Mouse (Mus musculus) myocyte (in vitro differentiated cells): ENCODE measurements at regions not wholly inside any gene's neighbourhood (a gene's known extent, or its start where the extent isn't known, plus 50 kb on each side); places are given as distances from the start of the nearest gene placed in this dataset.

Source experiments
- CEBPB ChIP-seq: IDR thresholded peaks from 2 replicates; pipeline ENCODE4 v1.6.1; 2011; ENCODE audit warnings: mild to moderate bottlenecking, moderate library complexity; ENCODE audit not compliant: poor library complexity, insufficient read depth, severe bottlenecking
- E2F4 ChIP-seq: IDR thresholded peaks from one replicate; pipeline ENCODE4 v1.6.1; 2011; ENCODE audit warnings: mild to moderate bottlenecking, control low read depth, moderate library complexity; ENCODE audit not compliant: insufficient read depth
- MAX ChIP-seq: IDR thresholded peaks from one replicate; pipeline ENCODE4 v1.6.1; 2011; ENCODE audit warnings: low read depth, mild to moderate bottlenecking, control low read depth
- MYOD1 ChIP-seq, 3 experiments: IDR thresholded peaks; one replicate each; pipeline ENCODE4 v1.6.1; 2011; ENCODE audit warnings: control low read depth in 2 of 3, low read depth in 2 of 3, mild to moderate bottlenecking in 2 of 3, moderate library complexity in 1 of 3; ENCODE audit not compliant: insufficient read length in 2 of 3, control insufficient read depth in 1 of 3
- MYOG ChIP-seq, 3 experiments: IDR thresholded peaks; one replicate each; pipeline ENCODE4 v1.6.1; 2011; ENCODE audit warnings: control low read depth in 2 of 3, low read depth in 2 of 3, mild to moderate bottlenecking in 2 of 3; ENCODE audit not compliant: insufficient read length in 2 of 3, control insufficient read depth in 1 of 3, insufficient read depth in 1 of 3
- POLR2A ChIP-seq: IDR thresholded peaks from one replicate; pipeline ENCODE4 v1.6.1; 2011; ENCODE audit warnings: low read depth, mild to moderate bottlenecking, control low read depth, moderate library complexity; ENCODE audit not compliant: insufficient read length
- POLR2AphosphoS2 ChIP-seq: IDR thresholded peaks from one replicate; pipeline ENCODE4 v1.6.1; 2011; ENCODE audit warnings: low read depth, control low read depth; ENCODE audit not compliant: insufficient read length
- TCF12 ChIP-seq: IDR thresholded peaks from one replicate; pipeline ENCODE4 v1.6.1; 2011; ENCODE audit warnings: mild to moderate bottlenecking, control low read depth; ENCODE audit not compliant: poor library complexity, insufficient read depth, severe bottlenecking
- USF1 ChIP-seq: IDR thresholded peaks from one replicate; pipeline ENCODE4 v1.6.1; 2011; ENCODE audit warnings: low read depth, mild to moderate bottlenecking, control low read depth, moderate library complexity

DNA sequence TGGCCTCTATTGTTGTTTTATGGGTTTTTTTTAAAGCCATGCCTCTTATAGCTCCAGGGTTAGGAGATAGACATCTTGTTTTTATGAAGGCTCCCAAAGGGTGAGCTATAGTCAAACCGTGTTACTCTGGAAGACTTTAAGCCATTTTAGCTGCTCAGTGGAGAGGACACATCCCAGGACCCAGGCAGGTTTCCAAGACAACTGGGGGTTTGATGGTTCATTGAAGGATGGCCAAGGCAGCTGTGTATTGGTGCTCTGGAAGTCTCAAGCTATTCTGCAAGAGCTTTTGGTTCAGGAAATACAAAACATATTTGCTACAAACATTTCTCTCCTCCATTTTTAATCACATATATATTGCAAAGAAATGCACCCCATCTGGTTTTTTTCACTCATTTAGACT, 708.7 kb downstream of the Gm826 start:
- TF ChIP-seq POLR2A (no peak), TCF12 (no peak), MYOG (IDR thresholded peaks at IDR 0.05; ENCODE audit: control insufficient read depth in 1 of 3, insufficient read depth in 1 of 3, insufficient read length in 2 of 3, low read depth in 2 of 3) (no peak), USF1 (no peak), CEBPB (no peak), POLR2AphosphoS2 (no peak), MAX (no peak), MYOD1 (IDR thresholded peaks at IDR 0.05; ENCODE audit: control insufficient read depth in 1 of 3, insufficient read length in 2 of 3, low read depth in 2 of 3) (no peak), E2F4 (no peak)
